Mouse (Mus musculus) urinary bladder, adult 2 months (tissue): ENCODE results near the gene Hoxc6. TPM values are rescaled to one million over a fixed set of nuclear protein-coding genes. Genes with fewer than 3 reads are reported as not detected.

Experiments
- DNase-seq: peaks from one replicate; pipeline ENCODE4 v3.0.0; 2022; ENCODE audit warnings: low spot score
- polyA plus RNA-seq: library from polyadenylated mRNA; depleted of rRNA; stranded (reverse); fragments of >200 nt; gene quantifications from 2 replicates; pipeline ENCODE4 v1.2.3, GENCODE M21; 2012; rRNA removed

Hoxc6 gene
- polyA plus RNA-seq, 1 experiment, result 2.5 TPM

DNA sequence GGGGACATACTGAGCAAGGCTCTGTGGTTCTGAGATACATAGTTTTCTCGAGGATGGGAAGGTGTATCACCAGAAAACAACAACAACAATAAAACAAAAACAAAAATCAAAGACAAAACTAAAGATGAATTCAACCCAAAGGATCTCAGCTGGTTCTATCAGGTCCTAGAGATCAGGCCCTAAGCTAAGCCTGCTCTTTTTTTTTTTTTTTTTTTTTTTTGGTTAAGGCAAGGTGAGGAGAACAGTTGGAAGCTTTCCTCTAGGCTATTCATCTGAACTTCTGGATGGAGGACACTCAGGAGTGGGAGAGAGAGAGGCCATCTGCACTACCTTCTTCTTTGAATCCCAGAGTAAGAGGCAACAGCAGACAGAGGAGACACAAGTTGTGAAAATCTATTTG, 39.5 kb downstream of the Hoxc6 start:
- no peak for DNase-seq

DNA sequence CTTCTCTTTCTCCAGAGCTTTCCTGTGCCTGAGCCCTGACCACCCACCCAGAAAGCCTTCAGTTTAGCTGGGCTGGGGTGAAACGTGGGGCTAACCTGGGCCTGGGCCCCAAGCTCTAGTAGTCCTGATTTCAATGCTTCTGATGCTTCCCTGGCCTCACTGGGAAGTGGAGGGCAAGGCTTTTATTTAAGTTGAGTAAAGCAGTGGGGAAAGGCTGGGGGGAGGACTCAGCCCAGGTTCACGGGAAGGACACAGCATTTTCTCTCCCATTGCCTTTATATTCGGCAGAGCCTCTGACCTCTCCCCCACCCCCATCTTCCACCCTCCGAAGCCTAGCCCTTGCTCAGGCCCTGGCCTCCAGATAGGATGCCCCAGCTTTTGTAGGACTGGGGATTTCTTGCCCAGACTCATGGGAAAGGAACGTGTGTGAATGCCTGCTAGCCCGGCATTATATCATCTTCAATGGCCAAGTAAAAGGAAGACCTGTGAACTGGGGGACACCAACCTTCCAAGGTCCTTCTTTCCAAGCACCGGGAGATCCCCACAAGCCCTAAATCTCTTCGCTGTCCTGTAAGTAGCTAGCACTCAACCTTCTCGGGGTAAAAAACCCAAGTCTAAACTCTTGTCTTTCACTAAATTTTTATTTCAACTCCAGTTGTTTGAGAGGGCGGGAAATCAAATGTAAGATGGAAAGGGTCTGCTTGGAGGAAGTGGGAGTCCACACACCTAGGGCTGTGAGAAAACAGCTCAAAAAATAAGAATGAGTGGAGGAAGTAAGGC, 40.8 kb downstream of the Hoxc6 start:
- DNase-seq, result no peak

GRCm38 (mm10) chr15:103039609-103040008, 41.6 kb downstream of the Hoxc6 start:
- no peak for DNase-seq

GRCm38 (mm10) chr15:103040601-103041000, 42.5 kb downstream of the Hoxc6 start:
- DNase-seq, result no peak

GRCm38 (mm10) chr15:103041613-103042012, 43.6 kb downstream of the Hoxc6 start:
- DNase-seq, result no peak

- DNase-seq, result no peak
Measured at GRCm38 (mm10) chr15:103042209-103042608, 44.2 kb downstream of the Hoxc6 start.

DNA sequence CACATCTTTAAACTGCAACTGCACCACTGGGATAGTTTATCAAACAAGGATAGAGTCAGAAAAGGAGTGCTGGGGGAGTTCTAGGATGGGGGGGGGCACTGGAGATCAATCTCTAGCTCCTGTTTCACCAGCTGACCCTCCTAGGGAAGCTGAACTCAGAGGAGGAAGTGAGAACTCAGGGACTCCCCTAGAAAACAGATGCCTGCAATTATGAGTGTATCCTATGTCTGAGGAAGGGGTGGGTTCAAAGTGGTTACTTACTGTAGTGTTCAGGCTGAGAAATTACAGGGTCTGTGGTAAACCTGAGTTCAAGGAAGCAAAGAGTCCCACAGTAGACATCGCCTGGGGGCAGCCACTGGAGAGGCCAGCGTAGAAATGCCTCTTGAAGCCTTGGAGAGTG, 53.6 kb downstream of the Hoxc6 start:
- DNase-seq, result no peak

DNA sequence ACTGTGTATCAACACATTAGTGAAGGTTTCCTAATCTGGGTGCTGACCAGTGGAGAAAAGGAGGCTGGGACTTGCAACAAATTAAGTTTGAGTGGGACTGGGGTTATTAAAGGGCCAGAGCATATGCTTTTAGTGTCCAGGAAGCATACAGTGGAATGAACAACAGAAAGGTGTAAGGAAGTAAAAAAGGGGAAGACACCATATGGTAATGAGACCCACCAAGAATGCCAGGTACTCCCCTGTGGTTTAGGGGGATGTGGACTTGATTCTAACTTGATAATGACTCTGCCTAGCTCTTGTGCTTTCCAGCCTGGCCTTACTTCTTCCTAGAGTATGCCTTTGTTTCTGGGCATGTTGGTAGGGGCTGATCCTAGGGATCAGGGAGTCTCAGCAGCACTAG, 55.2 kb downstream of the Hoxc6 start:
- DNase-seq, result no peak

- no peak for DNase-seq
Measured at GRCm38 (mm10) chr15:103056396-103056795, 58.3 kb downstream of the Hoxc6 start.

GRCm38 (mm10) chr15:103058715-103059114, 60.7 kb downstream of the Hoxc6 start:
- no peak for DNase-seq

GRCm38 (mm10) chr15:103059393-103059992, 61.4 kb downstream of the Hoxc6 start:
- no peak for DNase-seq

- no peak for DNase-seq
Measured at GRCm38 (mm10) chr15:103060021-103060340, 61.9 kb downstream of the Hoxc6 start.

GRCm38 (mm10) chr15:103060341-103061130, 62.5 kb downstream of the Hoxc6 start:
- DNase-seq, result no peak

- DNase-seq, result no peak
Measured at GRCm38 (mm10) chr15:103061131-103061825, 63.2 kb downstream of the Hoxc6 start.

Other genes starting within 250 kb of the Hoxc6 start
- 0.12 TPM in 2 replicates for gene Hoxc13, start 77.2 kb upstream of the Hoxc6 start, polyA plus RNA-seq
- not detected in 2 replicates for gene Hoxc12, start 61.5 kb upstream of the Hoxc6 start, polyA plus RNA-seq
- gene Hoxc11, start 43.8 kb upstream of the Hoxc6 start, polyA plus RNA-seq, result 3.9 and 4.0 TPM in 2 replicates
- gene Hoxc10, start 31.5 kb upstream of the Hoxc6 start, polyA plus RNA-seq, result 2.2 and 2.6 TPM in 2 replicates
- 0.60 and 1.4 TPM in 2 replicates for gene Hoxc5, start 30.8 kb upstream of the Hoxc6 start, polyA plus RNA-seq
- gene Hoxc9, start 21.8 kb upstream of the Hoxc6 start, polyA plus RNA-seq, result 0.36 and 0.46 TPM in 2 replicates
- 0.39 and 0.47 TPM in 2 replicates for gene Hoxc8, start 7.7 kb upstream of the Hoxc6 start, polyA plus RNA-seq
- 0.76 and 0.80 TPM in 2 replicates for gene Hoxc4, start 20.7 kb downstream of the Hoxc6 start, polyA plus RNA-seq
- gene Smug1, start 168.8 kb downstream of the Hoxc6 start, polyA plus RNA-seq, result 15.1 and 18.5 TPM in 2 replicates
- gene Cbx5, start 241.6 kb downstream of the Hoxc6 start, polyA plus RNA-seq, result 23.9 and 24.4 TPM in 2 replicates
- gene Hnrnpa1, start 242.2 kb downstream of the Hoxc6 start, polyA plus RNA-seq, result 323 and 341 TPM in 2 replicates